Mouse (Mus musculus) forebrain, embryonic 15.5 days (tissue): ENCODE measurements at regions not wholly inside any gene's neighbourhood (a gene's known extent, or its start where the extent isn't known, plus 50 kb on each side); places are given as distances from the start of the nearest gene placed in this dataset.
"Not testable (repeated sequence)": the region's sequence is repeated elsewhere in the genome, so short reads cannot be mapped to it uniquely, and the experiment has no call there.

ENCODE experiments used
- ATAC-seq: fragments of 200-750 bp; cut with Nextera tagmentation; replicated peaks from 2 replicates; pipeline ENCODE4 v1.8.0; 2017; ENCODE audit warnings: mild to moderate bottlenecking, moderate TSS enrichment, moderate library complexity
- H3K27ac ChIP-seq: fragments of 300-500 bp; sonication (generic); replicated peaks from 2 replicates; pipeline ENCODE4 v1.5.1; 2015; ENCODE audit warnings: mild to moderate bottlenecking, inconsistent platforms
- H3K27me3 ChIP-seq: fragments of 300-500 bp; sonication (generic); 2 replicates; pipeline ENCODE4 v1.6.1; 2015; ENCODE audit warnings: inconsistent platforms
- H3K36me3 ChIP-seq: fragments of 300-500 bp; sonication (generic); 2 replicates; pipeline ENCODE4 v1.6.1; 2015; ENCODE audit warnings: mild to moderate bottlenecking, inconsistent platforms
- H3K4me1 ChIP-seq: fragments of 300-500 bp; sonication (generic); 2 replicates; pipeline ENCODE4 v1.6.1; 2015; ENCODE audit warnings: inconsistent platforms
- H3K4me2 ChIP-seq: fragments of 300-500 bp; sonication (generic); replicated peaks from 2 replicates; pipeline ENCODE4 v1.6.1; 2015; ENCODE audit warnings: mild to moderate bottlenecking, inconsistent platforms
- H3K4me3 ChIP-seq: fragments of 300-500 bp; sonication (generic); 2 replicates; pipeline ENCODE4 v1.5.1; 2015; ENCODE audit warnings: mild to moderate bottlenecking, inconsistent platforms
- H3K9ac ChIP-seq: fragments of 300-500 bp; sonication (generic); replicated peaks from 2 replicates; pipeline ENCODE4 v1.6.1; 2015; ENCODE audit warnings: mild to moderate bottlenecking, inconsistent platforms
- H3K9me3 ChIP-seq: fragments of 300-500 bp; sonication (generic); 2 replicates; pipeline ENCODE4 v1.6.1; 2016; ENCODE audit warnings: inconsistent platforms
- WGBS: fragments of 180-500 bp; shearing (Covaris S2); methylation state at CpG from one replicate; pipeline ENCODE4 v1.1.7; 2015; ENCODE audit warnings: mixed read lengths; 5-methylcytosine and 5-hydroxymethylcytosine counted together

DNA sequence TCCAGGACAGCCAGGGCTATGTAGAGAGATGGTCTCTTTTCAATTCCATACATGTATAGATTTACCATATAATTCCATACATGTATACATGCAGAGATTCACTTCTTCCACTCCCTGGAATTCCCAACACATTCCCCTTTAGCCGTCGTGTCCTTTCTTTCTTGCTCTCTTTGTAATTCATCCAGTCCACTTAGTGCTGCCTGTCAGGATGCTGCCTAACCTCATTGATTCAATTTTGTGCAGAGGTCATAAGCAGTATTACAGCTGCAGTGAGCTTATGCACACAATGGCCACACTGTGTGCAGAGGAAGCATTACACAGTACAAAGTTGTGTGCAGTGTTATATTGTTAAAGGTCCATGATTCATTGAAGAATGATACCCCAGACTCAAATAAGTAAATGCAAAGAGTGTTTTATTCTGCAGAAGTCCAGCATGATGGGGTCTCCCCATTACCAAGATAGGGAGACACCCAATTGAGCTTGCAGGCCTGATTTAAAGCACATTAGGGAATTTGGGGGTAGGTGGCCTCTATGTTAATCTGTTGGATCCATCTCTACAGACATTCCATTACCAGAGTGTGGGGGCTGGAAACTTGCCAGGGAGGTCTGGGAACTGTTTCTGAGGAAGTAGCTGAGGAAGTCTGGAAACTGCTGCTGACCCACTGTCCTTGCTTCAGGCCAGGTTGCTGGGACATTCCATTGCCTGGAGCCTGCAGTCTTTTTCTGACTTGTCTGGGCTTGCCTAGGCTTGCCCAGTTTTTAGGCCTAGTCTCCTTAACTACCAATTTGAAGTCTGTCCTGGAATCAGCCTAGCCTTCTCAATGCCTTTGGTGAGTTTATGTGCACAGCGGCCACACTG lies 72.8 kb downstream of the Fam161a start:
- 58% methylated on average over 3 of the region's 3 CpGs for WGBS
- no peak overlapping the region for H3K4me2 ChIP-seq

GRCm38 (mm10) chr11:23081616-23082015 lies 74.3 kb downstream of the Fam161a start:
- H3K4me1 ChIP-seq: no peaks in the 10 kb centered on the region

More for the DNA sequence above, 72.8 kb downstream of the Fam161a start:
- ATAC-seq: no peak
- Histone ChIP-seq H3K27ac (no peak overlapping the region), H3K36me3 (no peaks in the 10 kb centered on the region), H3K9me3 (no peaks in the 10 kb centered on the region), H3K27me3 (no peaks in the 10 kb centered on the region), H3K9ac (no peak overlapping the region), H3K4me3 (no peak overlapping the region), H3K4me1 (no peaks in the 10 kb centered on the region)

DNA sequence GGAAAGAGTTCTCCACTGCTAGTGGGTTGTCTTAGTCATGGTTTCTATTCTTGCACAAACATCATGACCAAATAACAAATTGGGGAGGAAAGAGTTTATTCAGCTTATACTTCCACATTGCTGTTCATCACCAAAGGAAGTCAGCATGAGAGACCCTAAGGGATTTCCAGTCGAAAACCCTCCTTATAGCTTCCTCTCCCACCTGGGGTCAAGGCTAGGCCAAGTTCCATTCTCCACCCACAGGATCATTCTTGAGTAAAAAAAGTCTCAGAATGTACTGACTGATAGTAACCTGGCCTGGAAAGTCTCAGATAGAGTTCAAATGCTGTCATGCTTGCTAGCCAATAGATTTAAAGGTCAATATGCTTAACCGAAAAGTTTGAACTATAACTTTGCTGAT lies 76.5 kb downstream of the Fam161a start:
- not testable (repeated sequence) for H3K27ac ChIP-seq, H3K27me3 ChIP-seq, H3K9me3 ChIP-seq, H3K9ac ChIP-seq, H3K4me1 ChIP-seq, H3K36me3 ChIP-seq, H3K4me2 ChIP-seq, H3K4me3 ChIP-seq, ATAC-seq
- 92% methylated on average over 2 of the region's 2 CpGs for WGBS

More at GRCm38 (mm10) chr11:23081616-23082015, 74.3 kb downstream of the Fam161a start:
- Histone ChIP-seq H3K4me2 (no peak overlapping the region), H3K9me3 (no peaks in the 10 kb centered on the region), H3K4me3 (no peak overlapping the region), H3K27me3 (no peaks in the 10 kb centered on the region), H3K9ac (no peak overlapping the region), H3K36me3 (no peaks in the 10 kb centered on the region), H3K27ac (no peak overlapping the region)
- no peak for ATAC-seq
- WGBS: 57% methylated on average over 4 of the region's 4 CpGs

- WGBS: 85% methylated on average over 5 of the region's 5 CpGs
Observed at GRCm38 (mm10) chr11:23095287-23095686, 88.0 kb downstream of the Fam161a start.

DNA sequence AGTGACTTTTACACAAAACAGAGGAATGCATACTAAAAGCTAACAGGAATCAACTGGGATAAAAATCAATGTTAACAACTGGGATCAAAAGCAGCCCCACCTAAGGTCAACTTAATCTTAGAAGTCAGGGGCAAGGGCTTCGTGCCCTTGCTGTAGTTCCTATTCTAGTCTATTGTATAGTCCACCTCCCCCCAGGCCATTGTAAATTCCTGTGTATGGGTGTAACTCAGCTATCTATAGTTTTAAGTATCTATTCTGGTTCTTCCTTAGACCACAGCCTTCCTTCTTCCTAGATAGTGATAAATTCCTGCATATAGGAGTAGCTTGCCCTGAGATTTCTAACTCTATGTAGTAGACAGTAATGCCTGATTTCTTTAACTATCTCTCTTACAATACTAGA lies 88.4 kb downstream of the Fam161a start:
- not testable (repeated sequence) for H3K4me1 ChIP-seq, ATAC-seq, H3K9ac ChIP-seq, H3K27me3 ChIP-seq, H3K9me3 ChIP-seq, H3K27ac ChIP-seq, H3K4me3 ChIP-seq, H3K36me3 ChIP-seq, H3K4me2 ChIP-seq
- WGBS: 43% methylated on average over 1 of the region's 1 CpGs

More at GRCm38 (mm10) chr11:23095287-23095686, 88.0 kb downstream of the Fam161a start:
- no peaks in the 10 kb centered on the region for H3K36me3 ChIP-seq
- H3K27ac ChIP-seq: no peak overlapping the region
- no peaks in the 10 kb centered on the region for H3K27me3 ChIP-seq
- no peak overlapping the region for H3K9ac ChIP-seq
- peaks cover 3% of the 10 kb centered on the region; the same call in 1 of the 2 replicates for H3K9me3 ChIP-seq
- H3K4me3 ChIP-seq: no peak overlapping the region
- ATAC-seq: no peak
- H3K4me1 ChIP-seq: no peaks in the 10 kb centered on the region
- no peak overlapping the region for H3K4me2 ChIP-seq

DNA sequence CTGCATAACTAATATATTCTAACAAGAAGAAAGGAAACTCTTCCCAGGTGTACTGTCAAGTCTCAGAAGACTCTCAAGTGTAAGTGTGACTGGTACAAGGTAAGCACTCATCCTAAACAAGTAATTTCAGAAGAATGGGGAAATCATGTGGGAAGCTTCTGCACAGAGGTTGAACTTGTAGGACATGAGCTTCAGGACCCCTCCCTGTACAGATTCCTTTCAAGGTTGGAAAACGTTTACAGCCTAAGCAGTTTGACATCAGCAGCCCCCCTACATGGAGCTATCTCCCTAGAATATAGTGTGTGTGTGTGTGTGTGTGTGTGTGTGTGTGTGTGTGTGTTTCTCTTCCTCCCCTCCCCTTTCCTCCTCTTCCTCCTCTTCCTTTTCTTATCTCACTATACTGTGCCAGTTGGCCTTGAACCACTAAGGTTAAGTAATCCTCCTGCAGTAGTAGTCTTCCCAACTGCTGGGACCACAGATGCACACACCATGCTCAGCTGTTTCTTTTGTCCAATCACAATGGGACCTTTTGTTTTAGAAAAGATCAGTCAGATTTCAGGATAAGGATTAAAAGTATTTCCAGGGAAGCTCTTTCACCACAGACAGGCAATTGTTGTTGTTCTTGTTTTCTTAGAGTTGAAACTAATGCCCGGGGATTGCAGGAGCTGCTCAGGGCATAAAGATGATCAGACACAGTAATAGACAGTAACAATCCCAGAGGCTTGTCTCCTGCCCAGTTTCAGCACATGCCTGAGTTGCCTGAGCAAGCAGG lies 89.3 kb downstream of the Fam161a start:
- Histone ChIP-seq H3K27ac (no peak overlapping the region), H3K36me3 (no peaks in the 10 kb centered on the region), H3K4me2 (no peak overlapping the region), H3K27me3 (no peaks in the 10 kb centered on the region), H3K9me3 (peaks cover 3% of the 10 kb centered on the region; the same call in 1 of the 2 replicates), H3K4me3 (no peak overlapping the region), H3K9ac (no peak overlapping the region), H3K4me1 (no peaks in the 10 kb centered on the region)
- no peak for ATAC-seq
- 50% methylated on average over 2 of the region's 2 CpGs for WGBS

- Histone ChIP-seq H3K9ac (no peak overlapping the region), H3K36me3 (no peaks in the 10 kb centered on the region), H3K27ac (no peak overlapping the region), H3K9me3 (peaks cover 3% of the 10 kb centered on the region; the same call in 1 of the 2 replicates), H3K4me2 (no peak overlapping the region), H3K4me1 (no peaks in the 10 kb centered on the region), H3K27me3 (no peaks in the 10 kb centered on the region), H3K4me3 (no peak overlapping the region)
- no peak for ATAC-seq
- WGBS: 93% methylated on average over 2 of the region's 2 CpGs
Observed at GRCm38 (mm10) chr11:23097223-23097490, 89.8 kb downstream of the Fam161a start.

GRCm38 (mm10) chr11:23114636-23115035 lies 107.3 kb downstream of the Fam161a start:
- no peak for ATAC-seq
- no peak overlapping the region for H3K4me3 ChIP-seq
- H3K27ac ChIP-seq: no peak overlapping the region
- WGBS: 89% methylated on average over 9 of the region's 9 CpGs
- no peak overlapping the region for H3K4me2 ChIP-seq
- H3K9ac ChIP-seq: no peak overlapping the region
- no peaks in the 10 kb centered on the region for H3K36me3 ChIP-seq
- H3K4me1 ChIP-seq: no peaks in the 10 kb centered on the region
- H3K9me3 ChIP-seq: no peaks in the 10 kb centered on the region; the same call in 1 of the 2 replicates
- H3K27me3 ChIP-seq: no peaks in the 10 kb centered on the region

DNA sequence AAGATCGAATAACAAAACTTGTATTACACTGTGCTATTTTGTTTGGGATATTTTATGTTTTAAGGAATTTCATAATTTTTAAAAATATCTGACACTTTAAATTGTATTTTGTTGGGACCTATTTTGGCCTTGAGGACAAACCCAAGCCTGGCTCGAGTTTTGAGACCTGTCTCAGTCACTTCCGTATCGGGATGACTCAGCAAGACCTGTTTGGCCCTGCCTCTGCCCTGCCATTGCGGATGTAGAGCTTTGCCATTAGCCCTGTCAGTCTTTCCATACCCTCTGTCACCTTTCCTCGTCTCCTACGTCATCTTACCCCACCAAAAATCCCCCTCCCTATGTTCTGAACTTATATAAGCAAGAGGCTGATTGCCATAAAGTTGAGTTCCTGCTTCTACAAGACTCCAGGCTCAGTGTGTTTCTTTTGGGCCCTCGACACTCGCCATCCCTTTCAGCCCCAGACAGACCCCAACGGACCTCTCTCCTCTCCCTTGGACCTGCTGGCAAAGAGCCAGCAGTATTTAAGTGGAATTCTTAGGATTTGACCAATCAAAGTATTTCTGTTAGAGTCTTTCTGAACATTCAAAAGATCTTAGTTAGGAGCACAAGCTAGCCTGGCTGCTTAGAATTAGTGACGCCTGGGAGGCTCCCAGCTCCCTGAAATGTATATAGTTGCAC lies 113.3 kb downstream of the Fam161a start:
- Histone ChIP-seq H3K27me3 (no peaks in the 10 kb centered on the region), H3K4me1 (peaks cover 9% of the 10 kb centered on the region), H3K9ac (no peak overlapping the region), H3K4me3 (no peak overlapping the region), H3K27ac (no peak overlapping the region), H3K9me3 (no peaks in the 10 kb centered on the region), H3K36me3 (no peaks in the 10 kb centered on the region), H3K4me2 (no peak overlapping the region)
- ATAC-seq: no peak
- WGBS: 81% methylated on average over 11 of the region's 11 CpGs

DNA sequence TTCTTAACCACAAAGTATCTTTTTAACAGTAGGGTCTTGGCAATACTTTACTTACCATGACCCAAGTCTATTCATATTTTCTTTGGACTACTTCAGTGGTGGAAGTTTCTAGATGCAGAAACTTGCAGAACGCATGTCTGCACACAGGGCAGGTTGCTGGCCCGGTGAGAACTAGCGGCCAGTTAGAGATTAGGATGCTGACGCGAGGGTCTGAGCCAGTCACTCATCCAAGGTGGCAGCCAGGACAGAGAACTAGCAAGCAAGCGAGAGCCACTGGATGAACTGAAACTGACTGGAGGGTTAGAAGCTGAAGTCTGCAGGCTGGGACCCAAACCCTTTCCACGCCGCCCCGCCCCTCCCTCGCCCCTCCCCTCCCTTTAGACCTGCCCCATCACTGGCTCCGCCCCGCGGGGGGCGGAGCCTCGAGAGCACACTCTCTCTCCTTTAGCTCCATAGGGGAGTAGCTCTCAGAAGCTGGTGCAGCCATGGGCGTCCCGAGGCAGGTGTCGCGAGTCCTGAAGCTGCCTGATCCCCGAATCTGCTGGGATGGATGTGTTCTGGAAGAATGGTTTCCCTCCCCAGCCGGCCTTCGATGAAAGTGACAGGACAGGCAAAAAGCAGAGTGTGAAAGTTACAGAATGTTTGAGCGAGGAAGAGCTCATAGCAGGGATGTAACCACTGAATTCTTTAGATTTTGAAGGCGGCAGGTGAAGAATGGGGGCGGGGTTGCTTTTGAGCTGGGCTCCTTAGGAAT lies 117.0 kb downstream of the Fam161a start:
- H3K36me3 ChIP-seq: no peaks in the 10 kb centered on the region
- peak overlapping the region; percentile 58 for H3K4me2 ChIP-seq
- peak overlapping the region; percentile 27; the same call in 1 of the 2 replicates for H3K9ac ChIP-seq
- H3K9me3 ChIP-seq: no peaks in the 10 kb centered on the region
- peaks cover 9% of the 10 kb centered on the region for H3K4me1 ChIP-seq
- H3K4me3 ChIP-seq: peak overlapping the region; percentile 43
- H3K27ac ChIP-seq: no peak overlapping the region
- no peaks in the 10 kb centered on the region for H3K27me3 ChIP-seq
- ATAC-seq: peak; percentile 99
- 3% methylated on average over 25 of the region's 25 CpGs for WGBS

DNA sequence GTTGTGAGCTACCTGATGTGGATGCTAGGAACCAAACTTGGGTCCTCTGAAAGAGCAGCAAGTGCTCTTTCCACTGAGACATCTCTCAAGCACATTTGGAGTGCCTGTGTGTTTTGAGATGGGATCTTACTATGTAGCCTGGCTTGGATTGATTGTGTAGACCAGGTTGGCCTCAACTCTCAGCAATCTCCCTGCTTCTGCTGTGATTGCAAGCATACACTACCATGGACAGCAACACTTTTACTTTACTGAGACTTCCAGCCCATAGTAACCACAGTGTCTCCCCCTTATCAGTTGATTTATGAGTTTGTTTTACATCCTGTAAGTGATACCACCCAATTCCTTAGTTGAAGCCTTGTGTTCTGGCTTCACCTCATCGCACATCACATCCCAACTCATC lies 123.8 kb downstream of the Fam161a start:
- WGBS: 54% methylated on average over 1 of the region's 1 CpGs
- H3K36me3 ChIP-seq: no peaks in the 10 kb centered on the region

More for the DNA sequence above, 123.8 kb downstream of the Fam161a start:
- Histone ChIP-seq H3K9me3 (no peaks in the 10 kb centered on the region), H3K4me2 (no peak overlapping the region), H3K27me3 (no peaks in the 10 kb centered on the region), H3K27ac (no peak overlapping the region), H3K9ac (no peak overlapping the region), H3K4me3 (no peak overlapping the region), H3K4me1 (no peaks in the 10 kb centered on the region)
- ATAC-seq: no peak
